Mouse (Mus musculus) hindbrain, postnatal 0 days (tissue): ENCODE measurements around the gene Teddm2. TPM values are rescaled to one million over a fixed set of nuclear protein-coding genes. Genes with fewer than 3 reads are reported as not detected.

ENCODE experiments used
- ATAC-seq: fragments of 200-750 bp; cut with Nextera tagmentation; 2 replicates; pipeline ENCODE4 v1.8.0; 2017; ENCODE audit warnings: mild to moderate bottlenecking, moderate TSS enrichment, moderate library complexity
- DNase-seq: peaks from one replicate; pipeline ENCODE4 v3.0.0-alpha.2; 2015; ENCODE audit warnings: low spot score
- H3K27ac ChIP-seq: fragments of 300-500 bp; sonication (generic); 2 replicates; pipeline ENCODE4 v1.5.1; 2014; ENCODE audit warnings: mild to moderate bottlenecking
- H3K27me3 ChIP-seq: fragments of 300-500 bp; sonication (generic); 2 replicates; pipeline ENCODE4 v1.6.1; 2014; ENCODE audit warnings: low read length, mixed read lengths; ENCODE audit not compliant: insufficient read depth
- H3K36me3 ChIP-seq: fragments of 300-500 bp; sonication (generic); 2 replicates; pipeline ENCODE4 v1.6.1; 2014; ENCODE audit warnings: low read length, mixed read lengths; ENCODE audit not compliant: insufficient read depth
- H3K4me1 ChIP-seq: fragments of 300-500 bp; sonication (generic); 2 replicates; pipeline ENCODE4 v1.6.1; 2014; ENCODE audit warnings: antibody characterized with exemption, low read length, mixed read lengths; ENCODE audit not compliant: insufficient read depth
- H3K4me2 ChIP-seq: fragments of 300-500 bp; sonication (generic); 2 replicates; pipeline ENCODE4 v1.6.1; 2014; ENCODE audit warnings: low read depth, mild to moderate bottlenecking, low read length, moderate library complexity, mixed read lengths
- H3K4me3 ChIP-seq: fragments of 300-500 bp; sonication (generic); 2 replicates; pipeline ENCODE4 v1.5.1; 2014; ENCODE audit warnings: low read length
- H3K9ac ChIP-seq: fragments of 300-500 bp; sonication (generic); replicated peaks from 2 replicates; pipeline ENCODE4 v1.6.1; 2014; ENCODE audit warnings: mild to moderate bottlenecking, low read length, moderate library complexity, mixed read lengths
- H3K9me3 ChIP-seq: fragments of 300-500 bp; sonication (generic); 2 replicates; pipeline ENCODE4 v1.6.1; 2016; ENCODE audit warnings: low read length, mixed read lengths
- CTCF ChIP-seq: IDR thresholded peaks from 2 replicates; pipeline ENCODE4 v1.5.1; 2016; ENCODE audit warnings: antibody characterized with exemption, control low read depth, low read depth
- WGBS: fragments of 180-500 bp; shearing (Covaris S2); extraction: QIAGEN DNeasy Blood & Tissue Kit; methylation state at CpG from one replicate; pipeline ENCODE4 v1.1.7; 2014; 5-methylcytosine and 5-hydroxymethylcytosine counted together
- polyA plus RNA-seq: library from polyadenylated mRNA; unstranded; fragments of >200 nt; fragmentation: Nextera tagmentation; extraction: Ambion mirVana; gene quantifications from 2 replicates; pipeline ENCODE4 v1.2.1, GENCODE M21; 2015
- total RNA-seq: library from RNA; depleted of rRNA; stranded (reverse); fragments of >200 nt; gene quantifications from 2 replicates; pipeline ENCODE4 v1.2.3, GENCODE M21; 2014; rRNA removed

Teddm2 gene
- total RNA-seq (0.72 and 1.6 TPM in 2 replicates), polyA plus RNA-seq (1.4 and 1.6 TPM in 2 replicates)

DNA sequence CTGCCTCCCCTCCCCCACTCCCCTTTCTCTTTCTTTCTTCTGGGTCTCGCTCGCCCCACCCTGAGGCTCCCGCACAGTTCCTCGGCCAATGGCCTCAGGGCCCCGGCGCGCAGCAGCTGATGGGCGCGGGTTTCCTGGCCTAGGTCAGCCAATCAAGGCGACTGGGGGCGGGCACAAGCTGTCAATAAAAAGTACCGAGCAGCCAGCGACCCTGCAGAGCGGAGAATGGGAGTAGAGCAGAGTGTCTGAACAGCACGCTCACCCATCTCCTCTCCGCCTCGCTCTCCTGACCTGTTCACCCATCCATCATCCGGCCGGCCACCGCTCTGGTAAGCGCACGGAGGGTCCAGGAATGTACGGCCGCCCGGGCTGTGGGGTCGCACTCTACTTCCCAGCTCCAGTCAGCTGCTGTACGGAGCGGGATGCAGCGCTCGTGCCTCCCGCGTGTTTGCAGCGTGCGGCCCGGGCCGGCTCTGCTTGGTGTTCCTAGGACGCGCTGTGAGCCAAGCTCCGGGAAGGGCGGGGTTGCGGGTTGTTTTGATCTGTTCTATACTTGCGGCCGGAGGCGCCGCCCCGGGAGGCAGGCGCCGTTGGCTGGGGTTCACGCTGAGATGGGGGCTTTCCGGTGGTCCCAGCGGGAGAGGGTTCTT lies at the start of gene Teddm2, which contains the start of gene Glul:
Gene Teddm2, minus strand, starts transcription at position 498 of the 650 bp plus-strand sequence.
Gene Glul, plus strand, starts transcription at position 214 of the 650 bp plus-strand sequence.
- DNase-seq (peak; percentile 98), ATAC-seq (peak; percentile 97)
- Histone ChIP-seq H3K9ac (peak within 1 kb of the TSS; percentile 73), H3K4me1 (peaks cover 9% of the 10 kb centered on the region; the same call in 1 of the 2 replicates), H3K27ac (peak within 1 kb of the TSS; percentile 94), H3K36me3 (peaks cover 18% of the 10 kb centered on the region), H3K27me3 (no peaks in the 10 kb centered on the region), H3K4me3 (peak within 1 kb of the TSS; percentile 81), H3K9me3 (no peaks in the 10 kb centered on the region), H3K4me2 (peak within 1 kb of the TSS; percentile 72)
- WGBS = under 1% methylated on average over 51 of the region's 51 CpGs
- no peak for TF ChIP-seq CTCF

- WGBS = 96% methylated on average over 6 of the region's 6 CpGs
- no peaks in the 10 kb centered on the region for H3K27me3 ChIP-seq
- no peak for ATAC-seq
Observed at GRCm38 (mm10) chr1:153947837-153948236, 47.8 kb upstream of the Teddm2 start.

DNA sequence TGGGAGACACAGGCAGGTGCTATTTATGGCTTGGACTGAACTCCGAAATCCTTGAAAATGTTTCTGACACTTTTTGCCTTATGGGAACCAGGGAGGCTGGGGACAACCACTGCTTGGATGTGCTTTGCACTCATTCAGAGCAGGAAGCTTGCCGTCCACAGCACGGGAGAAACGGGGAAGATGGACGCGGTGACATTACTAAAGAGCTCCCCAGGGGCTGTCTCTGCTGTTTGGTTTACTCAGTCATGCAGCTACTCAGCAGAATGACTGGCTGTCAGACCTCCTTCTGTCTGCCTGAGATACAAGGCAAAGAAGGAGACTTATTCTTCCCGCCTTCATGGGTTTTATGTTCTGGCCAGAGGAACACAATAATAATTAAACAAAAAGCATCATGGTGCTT lies 46.9 kb upstream of the Teddm2 start:
- TF ChIP-seq CTCF = no peak
- Histone ChIP-seq H3K27me3 (no peaks in the 10 kb centered on the region), H3K36me3 (no peaks in the 10 kb centered on the region), H3K9ac (no peak overlapping the region), H3K4me2 (no peak overlapping the region), H3K4me1 (no peaks in the 10 kb centered on the region), H3K4me3 (no peak overlapping the region), H3K9me3 (no peaks in the 10 kb centered on the region), H3K27ac (peak overlapping the region; percentile 36; the same call in 1 of the 2 replicates)
- ATAC-seq (peak; percentile 53; the same call in 1 of the 2 replicates), DNase-seq (peak; percentile 55)
- 14% methylated on average over 7 of the region's 7 CpGs for WGBS

More at GRCm38 (mm10) chr1:153947837-153948236, 47.8 kb upstream of the Teddm2 start:
- Histone ChIP-seq H3K9me3 (no peaks in the 10 kb centered on the region), H3K36me3 (no peaks in the 10 kb centered on the region), H3K27ac (no peak overlapping the region), H3K4me3 (no peak overlapping the region), H3K4me2 (no peak overlapping the region), H3K9ac (no peak overlapping the region), H3K4me1 (no peaks in the 10 kb centered on the region)
- TF ChIP-seq CTCF = no peak
- DNase-seq = no peak

DNA sequence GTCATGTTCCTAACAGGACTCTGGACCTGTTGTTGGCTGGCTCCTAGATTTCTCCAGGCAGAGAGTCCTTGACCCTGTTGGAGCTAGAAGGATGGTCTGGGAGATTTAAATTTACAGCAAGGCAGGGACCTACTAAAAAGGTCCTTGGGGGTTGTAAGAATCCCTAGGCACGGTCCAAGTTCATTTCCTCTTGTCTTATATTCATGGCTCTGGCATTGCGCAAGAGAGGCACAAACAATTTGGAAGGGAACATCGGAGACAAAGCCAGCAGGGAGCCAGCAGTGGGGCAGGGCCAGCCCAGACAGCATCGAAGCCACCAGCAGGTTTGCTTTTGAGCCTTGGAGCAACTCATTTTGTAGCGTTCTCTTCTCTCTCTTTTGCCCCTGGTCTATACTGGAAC lies 45.2 kb upstream of the Teddm2 start:
- Histone ChIP-seq H3K9me3 (no peaks in the 10 kb centered on the region), H3K27me3 (no peaks in the 10 kb centered on the region), H3K4me2 (no peak overlapping the region), H3K9ac (no peak overlapping the region), H3K27ac (no peak overlapping the region), H3K4me3 (no peak overlapping the region), H3K36me3 (no peaks in the 10 kb centered on the region), H3K4me1 (no peaks in the 10 kb centered on the region)
- ATAC-seq (no peak), DNase-seq (no peak)
- WGBS = 65% methylated on average over 5 of the region's 5 CpGs
- TF ChIP-seq CTCF = no peak

GRCm38 (mm10) chr1:153940986-153941385 lies 41.0 kb upstream of the Teddm2 start:
- Histone ChIP-seq H3K27me3 (no peaks in the 10 kb centered on the region), H3K36me3 (no peaks in the 10 kb centered on the region), H3K4me2 (no peak overlapping the region), H3K4me1 (no peaks in the 10 kb centered on the region), H3K27ac (no peak overlapping the region), H3K9ac (no peak overlapping the region), H3K4me3 (no peak overlapping the region), H3K9me3 (no peaks in the 10 kb centered on the region)
- 82% methylated on average over 2 of the region's 2 CpGs for WGBS
- DNase-seq (no peak), ATAC-seq (no peak)
- TF ChIP-seq CTCF = no peak

DNA sequence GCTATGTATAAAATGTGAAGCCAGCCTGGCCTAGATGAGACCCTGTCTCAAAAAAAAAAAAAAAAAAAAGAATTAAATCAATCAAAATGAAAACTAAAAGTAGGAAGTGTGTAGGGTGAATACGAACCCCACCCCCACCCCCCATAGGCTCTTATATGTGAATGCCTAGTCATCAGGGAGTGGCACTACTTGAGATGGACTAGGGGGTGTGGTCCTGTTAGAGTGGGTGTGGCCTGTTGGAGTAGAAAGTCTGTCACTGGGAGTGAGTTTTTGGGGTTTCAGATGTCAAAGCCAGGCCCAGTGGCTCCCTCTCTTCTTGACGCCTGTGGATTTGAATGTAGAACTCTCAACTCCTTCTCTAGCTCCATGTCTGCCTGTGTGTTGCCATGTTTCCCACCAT lies 37.0 kb upstream of the Teddm2 start:
- no peaks in the 10 kb centered on the region for H3K9me3 ChIP-seq
- no peak overlapping the region for H3K27ac ChIP-seq
- no peak overlapping the region for H3K4me2 ChIP-seq
- no peaks in the 10 kb centered on the region for H3K27me3 ChIP-seq
- DNase-seq (no peak), ATAC-seq (no peak)
- H3K36me3 ChIP-seq = no peaks in the 10 kb centered on the region
- no peak overlapping the region for H3K9ac ChIP-seq
- no peak for TF ChIP-seq CTCF
- 96% methylated on average over 2 of the region's 2 CpGs for WGBS
- no peaks in the 10 kb centered on the region for H3K4me1 ChIP-seq
- no peak overlapping the region for H3K4me3 ChIP-seq

DNA sequence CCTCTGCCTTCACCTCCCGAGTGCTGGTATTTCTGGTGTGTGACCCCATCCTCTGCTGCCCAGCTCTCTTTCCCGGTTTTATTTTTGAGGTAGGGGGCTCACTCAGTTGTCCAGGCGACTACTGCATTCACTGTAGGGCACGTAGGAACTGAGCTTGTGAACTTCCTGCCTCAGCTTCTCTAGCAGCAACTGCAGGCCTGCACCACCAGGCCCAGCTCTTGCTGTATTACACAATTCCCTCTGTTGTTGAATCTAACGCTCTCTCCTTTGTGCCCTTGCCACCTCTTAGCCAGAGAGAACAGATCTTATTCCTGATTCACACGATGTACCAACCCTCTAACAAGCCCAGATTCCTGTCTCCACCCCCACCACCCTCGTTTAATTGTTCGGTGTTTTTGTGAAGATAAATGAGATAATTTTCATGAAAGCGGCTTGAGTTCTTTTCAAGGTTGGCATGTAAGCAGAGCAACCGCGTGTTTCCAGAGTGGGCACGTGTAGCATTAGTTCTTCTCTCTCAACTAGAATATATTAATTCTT lies 35.9 kb upstream of the Teddm2 start:
- no peak for TF ChIP-seq CTCF
- H3K9ac ChIP-seq = no peak overlapping the region
- 69% methylated on average over 12 of the region's 12 CpGs for WGBS
- no peaks in the 10 kb centered on the region for H3K4me1 ChIP-seq
- H3K4me2 ChIP-seq = no peak overlapping the region
- no peaks in the 10 kb centered on the region for H3K27me3 ChIP-seq
- H3K27ac ChIP-seq = no peak overlapping the region
- no peak for DNase-seq
- no peaks in the 10 kb centered on the region for H3K9me3 ChIP-seq
- no peak overlapping the region for H3K4me3 ChIP-seq
- no peak for ATAC-seq
- H3K36me3 ChIP-seq = no peaks in the 10 kb centered on the region
